Mouse (Mus musculus): Measurements from ENCODE around the gene Aff2. TPM values are rescaled to one million over a fixed set of nuclear protein-coding genes. Genes with fewer than 3 reads are reported as not detected.

Aff2 gene
- polyA plus RNA-seq, 1 experiment = 0.11 TPM

DNA sequence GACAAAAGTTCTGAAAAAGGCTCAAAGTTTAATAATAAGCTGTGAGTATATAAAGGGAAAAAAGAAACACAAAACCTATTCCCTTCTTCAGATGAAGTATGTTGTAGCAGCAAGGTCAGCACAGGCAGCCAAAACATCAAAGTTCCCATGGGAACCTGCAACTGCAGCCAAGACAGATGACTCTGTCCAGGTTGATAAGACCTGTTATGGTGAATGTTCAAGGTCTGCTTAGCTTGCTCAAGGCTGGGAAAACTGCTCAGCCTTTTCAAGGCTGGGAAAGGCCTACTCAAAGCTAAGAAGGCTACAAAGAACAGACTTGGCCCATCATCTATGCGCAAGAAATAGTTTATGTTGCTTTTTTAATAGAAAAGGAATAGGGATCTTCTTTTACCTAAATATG, 315.6 kb downstream of the Aff2 start:
- 94% methylated on average over 1 of the region's 1 CpGs for WGBS
- Histone ChIP-seq H3K27me3 (ENCODE audit: control insufficient read depth, insufficient read depth, low read length) (no peaks in the 10 kb centered on the region), H3K36me3 (ENCODE audit: control insufficient read depth, insufficient read depth, low read length) (no peaks in the 10 kb centered on the region), H3K4me1 (replicated peaks; ENCODE audit: control insufficient read depth, insufficient read depth, low read length) (no peaks in the 10 kb centered on the region), H3K4me3 (ENCODE audit: control insufficient read depth, insufficient read depth, low read length) (no peak overlapping the region), H3K27ac (ENCODE audit: control insufficient read depth, insufficient read depth, low read length) (no peak overlapping the region)
- TF ChIP-seq POLR2A (IDR thresholded peaks at IDR 0.05; ENCODE audit: control insufficient read depth, extremely low read depth, insufficient read depth, low read length, poor library complexity) (no peak), CTCF (IDR thresholded peaks at IDR 0.05; ENCODE audit: borderline replicate concordance, control insufficient read depth, extremely low read depth, insufficient read depth, low read length, poor library complexity) (no peak)
- DNase-seq = no peak

DNA sequence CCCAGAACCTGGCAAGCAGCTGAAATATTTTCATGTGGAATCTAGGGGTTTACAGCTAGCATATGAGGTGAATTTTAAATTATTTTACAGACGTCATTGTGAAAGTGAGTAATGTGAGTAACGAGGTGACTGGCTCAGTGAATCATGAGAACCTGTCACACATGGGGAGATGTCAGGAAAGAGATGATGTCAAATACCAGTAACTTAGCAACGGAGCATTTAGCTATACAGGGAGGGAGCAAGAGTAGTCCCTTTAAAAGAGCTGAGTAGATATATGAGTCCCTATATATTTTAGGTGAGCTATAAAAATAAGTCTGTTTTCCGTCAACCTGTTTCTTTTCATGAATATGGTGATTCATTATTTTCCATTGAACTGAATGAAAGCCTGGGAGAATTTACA, 338.7 kb downstream of the Aff2 start:
- WGBS = 83% methylated on average over 4 of the region's 4 CpGs
- no peak for DNase-seq
- Histone ChIP-seq H3K36me3 (ENCODE audit: control insufficient read depth, insufficient read depth, low read length) (no peaks in the 10 kb centered on the region), H3K27ac (ENCODE audit: control insufficient read depth, insufficient read depth, low read length) (no peak overlapping the region), H3K27me3 (ENCODE audit: control insufficient read depth, insufficient read depth, low read length) (no peaks in the 10 kb centered on the region), H3K4me3 (ENCODE audit: control insufficient read depth, insufficient read depth, low read length) (no peak overlapping the region), H3K4me1 (replicated peaks; ENCODE audit: control insufficient read depth, insufficient read depth, low read length) (no peaks in the 10 kb centered on the region)
- TF ChIP-seq POLR2A (IDR thresholded peaks at IDR 0.05; ENCODE audit: control insufficient read depth, extremely low read depth, insufficient read depth, low read length, poor library complexity) = no peak
- TF ChIP-seq CTCF (IDR thresholded peaks at IDR 0.05; ENCODE audit: borderline replicate concordance, control insufficient read depth, extremely low read depth, insufficient read depth, low read length, poor library complexity) = no peak

DNA sequence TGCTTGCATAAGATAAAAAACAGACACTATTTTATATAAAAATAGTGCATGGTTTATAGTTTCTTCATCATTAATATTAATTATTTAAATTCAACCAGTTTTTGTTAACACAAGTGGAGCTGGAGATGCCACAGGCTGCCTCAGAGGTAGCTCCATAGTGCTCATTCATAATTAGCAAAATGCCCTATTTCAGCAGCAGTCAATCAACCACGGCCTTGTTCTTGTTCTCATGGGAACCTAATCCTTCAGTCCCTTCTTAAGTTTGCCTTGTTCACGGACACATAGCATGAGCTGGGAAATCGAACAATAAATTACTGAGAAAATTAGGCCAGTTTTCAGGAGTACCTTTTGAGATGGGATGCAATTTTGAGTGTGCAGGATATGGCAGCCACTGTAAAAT, 378.9 kb downstream of the Aff2 start:
- no peak for DNase-seq
- TF ChIP-seq CTCF (IDR thresholded peaks at IDR 0.05; ENCODE audit: borderline replicate concordance, control insufficient read depth, extremely low read depth, insufficient read depth, low read length, poor library complexity) = no peak
- TF ChIP-seq POLR2A (IDR thresholded peaks at IDR 0.05; ENCODE audit: control insufficient read depth, extremely low read depth, insufficient read depth, low read length, poor library complexity) = no peak
- no peaks in the 10 kb centered on the region for H3K27me3 ChIP-seq (ENCODE audit: control insufficient read depth, insufficient read depth, low read length)
- H3K4me3 ChIP-seq (ENCODE audit: control insufficient read depth, insufficient read depth, low read length) = no peak overlapping the region
- H3K36me3 ChIP-seq (ENCODE audit: control insufficient read depth, insufficient read depth, low read length) = no peaks in the 10 kb centered on the region
- WGBS = 91% methylated on average over 3 of the region's 3 CpGs
- H3K27ac ChIP-seq (ENCODE audit: control insufficient read depth, insufficient read depth, low read length) = no peak overlapping the region
- no peaks in the 10 kb centered on the region for H3K4me1 ChIP-seq (replicated peaks; ENCODE audit: control insufficient read depth, insufficient read depth, low read length)

DNA sequence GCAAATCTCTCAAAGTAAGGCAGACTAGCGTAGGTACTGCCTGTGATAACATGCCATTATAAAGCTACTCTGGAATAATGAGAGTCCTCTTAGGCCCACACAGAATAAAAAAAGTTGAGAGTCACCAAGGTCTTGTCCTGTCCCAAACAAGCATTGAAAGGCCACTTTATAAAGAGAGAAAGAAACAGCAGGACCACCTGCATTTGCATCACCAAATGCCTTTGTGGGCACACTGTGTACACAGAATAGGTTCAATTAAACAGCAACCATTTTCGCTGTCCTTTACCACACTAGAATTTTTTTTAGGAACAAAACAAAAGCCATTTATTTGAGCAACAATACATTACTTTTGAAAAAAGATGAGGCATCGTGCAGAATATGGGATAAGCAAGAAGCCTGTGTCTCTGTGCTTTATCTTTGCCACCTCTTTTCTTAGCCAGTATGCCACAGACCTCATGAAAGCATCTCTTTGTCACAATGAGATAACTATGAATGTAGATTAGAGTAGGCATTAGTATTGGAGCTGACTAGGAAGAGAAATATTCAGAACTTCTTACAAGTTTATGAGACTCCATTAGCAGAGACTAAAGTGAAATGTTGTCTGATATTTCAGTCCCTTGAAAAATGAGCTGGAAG, 385.0 kb downstream of the Aff2 start:
- Histone ChIP-seq H3K27ac (ENCODE audit: control insufficient read depth, insufficient read depth, low read length) (no peak overlapping the region), H3K4me3 (ENCODE audit: control insufficient read depth, insufficient read depth, low read length) (no peak overlapping the region), H3K36me3 (ENCODE audit: control insufficient read depth, insufficient read depth, low read length) (no peaks in the 10 kb centered on the region), H3K27me3 (ENCODE audit: control insufficient read depth, insufficient read depth, low read length) (no peaks in the 10 kb centered on the region), H3K4me1 (replicated peaks; ENCODE audit: control insufficient read depth, insufficient read depth, low read length) (no peaks in the 10 kb centered on the region)
- TF ChIP-seq POLR2A (IDR thresholded peaks at IDR 0.05; ENCODE audit: control insufficient read depth, extremely low read depth, insufficient read depth, low read length, poor library complexity) = no peak
- no peak for TF ChIP-seq CTCF (IDR thresholded peaks at IDR 0.05; ENCODE audit: borderline replicate concordance, control insufficient read depth, extremely low read depth, insufficient read depth, low read length, poor library complexity)
- DNase-seq = no peak
- WGBS = 84% methylated on average over 3 of the region's 3 CpGs

DNA sequence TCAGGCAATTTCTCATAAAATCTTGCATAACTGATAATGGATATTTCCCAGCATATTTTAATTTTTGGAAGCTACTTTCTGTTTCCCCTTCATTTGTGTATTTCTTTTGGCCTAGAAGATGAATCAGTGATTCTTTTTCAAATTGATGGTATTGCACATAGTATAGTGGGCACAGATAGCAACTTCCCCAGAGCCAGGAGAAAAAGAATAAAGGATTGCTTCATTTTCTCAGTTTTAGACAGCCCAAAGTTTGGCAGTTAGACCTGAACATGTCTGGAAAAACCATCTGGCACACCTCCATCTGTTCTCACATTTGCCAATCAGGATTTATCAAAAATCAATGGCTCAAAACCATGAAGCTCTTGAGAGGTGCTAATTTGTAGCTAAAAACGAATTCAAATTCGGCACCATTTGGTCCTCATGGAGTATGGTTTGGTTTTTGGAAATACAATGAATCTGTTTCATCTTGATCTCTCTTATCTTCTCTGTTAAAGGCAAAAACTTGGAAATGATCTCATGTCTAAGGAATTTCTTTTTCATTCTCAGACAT, 441.9 kb downstream of the Aff2 start:
- no peaks in the 10 kb centered on the region for H3K36me3 ChIP-seq (ENCODE audit: control insufficient read depth, insufficient read depth, low read length)
- no peak overlapping the region for H3K27ac ChIP-seq (ENCODE audit: control insufficient read depth, insufficient read depth, low read length)
- 79% methylated on average over 2 of the region's 2 CpGs for WGBS
- no peaks in the 10 kb centered on the region for H3K27me3 ChIP-seq (ENCODE audit: control insufficient read depth, insufficient read depth, low read length)
- DNase-seq = no peak
- no peaks in the 10 kb centered on the region for H3K4me1 ChIP-seq (replicated peaks; ENCODE audit: control insufficient read depth, insufficient read depth, low read length)
- TF ChIP-seq CTCF (IDR thresholded peaks at IDR 0.05; ENCODE audit: borderline replicate concordance, control insufficient read depth, extremely low read depth, insufficient read depth, low read length, poor library complexity) = no peak
- no peak for TF ChIP-seq POLR2A (IDR thresholded peaks at IDR 0.05; ENCODE audit: control insufficient read depth, extremely low read depth, insufficient read depth, low read length, poor library complexity)
- H3K4me3 ChIP-seq (ENCODE audit: control insufficient read depth, insufficient read depth, low read length) = no peak overlapping the region

DNA sequence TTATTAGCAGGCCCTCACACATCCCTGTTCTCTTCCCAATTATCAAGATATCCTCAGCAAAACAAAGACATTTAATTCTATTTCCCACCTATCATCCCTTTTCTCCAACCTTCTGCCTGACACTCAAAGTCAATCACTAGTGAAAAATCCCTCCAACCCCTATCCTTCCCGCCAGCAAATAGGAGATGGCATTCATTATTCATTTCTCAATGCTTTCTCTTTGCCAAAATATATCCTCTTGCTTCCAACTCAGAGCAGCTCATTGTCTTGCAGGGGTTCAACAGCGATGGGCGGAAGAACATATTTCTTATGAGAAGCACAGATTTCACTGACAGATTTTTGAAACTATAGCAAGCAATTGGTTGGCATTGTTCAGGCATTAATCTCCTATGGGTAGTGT, 442.4 kb downstream of the Aff2 start:
- Histone ChIP-seq H3K27me3 (ENCODE audit: control insufficient read depth, insufficient read depth, low read length) (no peaks in the 10 kb centered on the region), H3K36me3 (ENCODE audit: control insufficient read depth, insufficient read depth, low read length) (no peaks in the 10 kb centered on the region), H3K27ac (ENCODE audit: control insufficient read depth, insufficient read depth, low read length) (no peak overlapping the region), H3K4me3 (ENCODE audit: control insufficient read depth, insufficient read depth, low read length) (no peak overlapping the region), H3K4me1 (replicated peaks; ENCODE audit: control insufficient read depth, insufficient read depth, low read length) (no peaks in the 10 kb centered on the region)
- DNase-seq = no peak
- 93% methylated on average over 3 of the region's 3 CpGs for WGBS
- TF ChIP-seq POLR2A (IDR thresholded peaks at IDR 0.05; ENCODE audit: control insufficient read depth, extremely low read depth, insufficient read depth, low read length, poor library complexity) = no peak
- TF ChIP-seq CTCF (IDR thresholded peaks at IDR 0.05; ENCODE audit: borderline replicate concordance, control insufficient read depth, extremely low read depth, insufficient read depth, low read length, poor library complexity) = no peak
